Comparison of ENCODE assay signal across 8 mouse cellular contexts in the genomic region with DNA sequence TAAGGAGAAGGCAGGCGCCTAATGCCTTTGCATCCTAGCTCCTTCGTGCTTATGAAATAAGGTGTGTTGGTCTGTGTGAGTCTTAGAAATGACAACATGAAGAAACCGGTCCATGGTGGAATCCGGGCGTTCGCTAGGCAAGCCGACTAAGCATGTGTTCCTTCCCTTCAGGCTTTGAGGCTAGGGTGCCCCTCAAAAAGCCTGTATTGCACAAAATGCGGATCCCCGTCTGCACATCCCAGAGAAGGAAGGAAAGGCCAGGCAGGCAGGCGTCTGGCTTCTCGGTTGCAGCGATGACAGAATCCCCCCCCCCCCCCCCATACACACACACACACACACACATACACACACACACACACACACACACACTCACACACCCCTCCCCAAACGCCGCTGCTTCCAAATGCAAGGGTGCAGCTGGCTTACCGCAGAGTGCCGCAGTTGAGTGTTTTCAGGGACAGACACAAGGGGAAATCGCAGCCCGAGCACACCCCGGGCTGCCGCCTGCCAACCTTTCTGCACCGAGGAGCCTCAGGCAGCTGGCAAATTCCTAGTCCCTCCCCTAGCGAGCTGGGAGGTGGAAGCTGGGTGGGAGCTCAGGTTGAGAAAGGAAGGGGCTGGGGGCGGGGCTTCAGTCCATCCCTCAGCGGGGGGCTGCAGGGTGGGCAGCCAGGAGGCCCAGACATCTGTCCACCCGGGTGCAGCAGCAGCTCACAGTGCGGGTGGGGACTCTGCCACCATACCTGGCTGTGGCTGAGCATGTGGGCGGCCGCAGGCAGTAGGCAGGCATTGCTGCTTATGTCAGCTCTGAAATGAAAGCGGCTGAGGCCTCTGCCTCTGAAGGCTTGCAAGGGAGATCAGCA.
DNase-seq lines count a peak whose midpoint lies in the region; ATAC-seq and TF ChIP-seq lines count a peak whose summit lies in the region.

No protein-coding gene starts in this region.

- peak overlapping the region; percentile 34 to 50; a peak in 3 of 4 replicates for H3K4me3 ChIP-seq in ES-E14 (ENCODE audit: insufficient read depth in 1 of 2, low read depth in 1 of 2, low read length in 2 of 2, poor library complexity in 1 of 2, severe bottlenecking in 1 of 2)
- peak overlapping the region; percentile 46 for H3K4me3 ChIP-seq in hindbrain, embryonic 12.5 days
- H3K4me3 ChIP-seq in lung, embryonic 14.5 days (ENCODE audit: low read depth, low read length), result peak overlapping the region; percentile 40
- H3K4me3 ChIP-seq in olfactory bulb, adult 2 months (ENCODE audit: insufficient read depth, low read depth, low read length), result peak overlapping the region; percentile 90

- H3K4me1 ChIP-seq in ES-E14 (ENCODE audit: control insufficient read depth in 2 of 2, insufficient read depth in 2 of 2, low read length in 2 of 2, poor library complexity in 1 of 2), result peaks cover 3 to 6% of the 10 kb centered on the region in 2 experiments; a peak in 2 of 4 replicates
- peaks cover 24% of the 10 kb centered on the region for H3K4me1 ChIP-seq in hindbrain, embryonic 12.5 days
- H3K4me1 ChIP-seq in lung, embryonic 14.5 days (ENCODE audit: insufficient read depth), result no peaks in the 10 kb centered on the region
- peaks cover 16% of the 10 kb centered on the region for H3K4me1 ChIP-seq in olfactory bulb, adult 2 months (ENCODE audit: control insufficient read depth, insufficient read depth, low read length)

- H3K9ac ChIP-seq in ES-E14 (ENCODE audit: insufficient read depth, low read depth, low read length, poor library complexity, severe bottlenecking), result no peak overlapping the region
- H3K9ac ChIP-seq in hindbrain, embryonic 12.5 days, result peak overlapping the region; percentile 67
- H3K9ac ChIP-seq in lung, embryonic 14.5 days, result peak overlapping the region; percentile 44

- no peak for TF ChIP-seq CTCF in lung, embryonic 14.5 days (IDR thresholded peaks at IDR 0.05; ENCODE audit: low read depth)
- TF ChIP-seq CTCF in olfactory bulb, adult 2 months (IDR thresholded peaks at IDR 0.05; ENCODE audit: insufficient read depth, low read depth, low read length), result no peak

- no peak overlapping the region for H3K27ac ChIP-seq in ES-E14 (ENCODE audit: insufficient read depth, low read depth, low read length, poor library complexity, severe bottlenecking)
- peak overlapping the region; percentile 91 for H3K27ac ChIP-seq in hindbrain, embryonic 12.5 days
- peak overlapping the region; percentile 18; the same call in 1 of the 2 replicates for H3K27ac ChIP-seq in lung, embryonic 14.5 days (ENCODE audit: low read depth)
- H3K27ac ChIP-seq in olfactory bulb, adult 2 months (ENCODE audit: insufficient read depth, low read depth, low read length), result peak overlapping the region; percentile 85

- peak overlapping the region; percentile 77 for H3K4me2 ChIP-seq in hindbrain, embryonic 12.5 days (replicated peaks)
- peak overlapping the region; percentile 81 for H3K4me2 ChIP-seq in lung, embryonic 14.5 days

- H3K27me3 ChIP-seq in hindbrain, embryonic 12.5 days, result no peaks in the 10 kb centered on the region
- H3K27me3 ChIP-seq in lung, embryonic 14.5 days (ENCODE audit: insufficient read depth, low read length), result no peaks in the 10 kb centered on the region

- H3K36me3 ChIP-seq in ES-E14 (ENCODE audit: control insufficient read depth, insufficient read depth, low read length, poor library complexity, severe bottlenecking), result no peaks in the 10 kb centered on the region
- H3K36me3 ChIP-seq in hindbrain, embryonic 12.5 days, result no peaks in the 10 kb centered on the region
- no peaks in the 10 kb centered on the region for H3K36me3 ChIP-seq in lung, embryonic 14.5 days (ENCODE audit: insufficient read depth)

- peak; percentile 92 for ATAC-seq in hindbrain, embryonic 12.5 days (ENCODE audit: low FRiP score)
- ATAC-seq in lung, embryonic 14.5 days (ENCODE audit: insufficient read depth), result peak; percentile 71

- in situ Hi-C loops in ES-E14 (cut with MboI; ENCODE audit: low sequenced_read_pairs in 2 of 2, unreplicated experiment in 2 of 2), result no loop called here

- TF ChIP-seq POLR2A in olfactory bulb, adult 2 months (IDR thresholded peaks at IDR 0.05; ENCODE audit: insufficient read depth, low read depth, low read length), result 0 out of 2 replicates have a peak, but pooled peaks have one; percentile 16

- no peak for DNase-seq in ES-E14 (ENCODE audit: low read depth, low spot score)
- peak; percentile 88 for DNase-seq in cerebellum, adult 9-10 months
- DNase-seq in frontal cortex, adult 2 months (ENCODE audit: extremely low spot score in 1 of 2, low spot score in 1 of 2), result peak; percentile 56 to 79
- peak; percentile 83 for DNase-seq in layer of hippocampus, adult 9-11 months
- DNase-seq in lung, embryonic 14.5 days, result peak; percentile 72
- DNase-seq in urinary bladder, postnatal 36 days (ENCODE audit: low spot score in 2 of 2), result peak; percentile 10 to 22

- 1% methylated on average over 25 of the region's 29 CpGs for WGBS in hindbrain, embryonic 12.5 days
- WGBS in lung, embryonic 14.5 days, result under 1% methylated on average over 29 of the region's 29 CpGs
- WGBS in olfactory bulb, adult 2 months, result under 1% methylated on average over 26 of the region's 29 CpGs

- H3K9me3 ChIP-seq in ES-E14 (ENCODE audit: control insufficient read depth, insufficient read depth, low read depth, low read length), result no peaks in the 10 kb centered on the region
- no peaks in the 10 kb centered on the region for H3K9me3 ChIP-seq in hindbrain, embryonic 12.5 days (replicated peaks)
- H3K9me3 ChIP-seq in lung, embryonic 14.5 days (ENCODE audit: low read depth, low read length), result no peaks in the 10 kb centered on the region

TF ChIP-seq in ES-E14, 5 proteins besides CTCF, POLR2A, EP300 and RAD21:
- TF ChIP-seq ZC3H11A (IDR thresholded peaks at IDR 0.05; ENCODE audit: borderline replicate concordance, low read depth, low read length) (no peak), HCFC1 (IDR thresholded peaks at IDR 0.05; ENCODE audit: borderline replicate concordance, insufficient read depth, low read length) (no peak), MAFK (IDR thresholded peaks at IDR 0.05; ENCODE audit: insufficient read depth, low read depth, low read length) (no peak), ZNF384 (IDR thresholded peaks at IDR 0.05; ENCODE audit: low read depth, low read length) (no peak), CHD2 (IDR thresholded peaks at IDR 0.05; ENCODE audit: low read depth, low read length) (no peak)

Comparison
In these comparisons a context has a peak if more than half of its experiments do, and no peak if none do; other contexts are left out.
1. H3K4me3 ChIP-seq: peak in every context shown above with its lines; median percentile 90 in olfactory bulb, adult 2 months; 46 in hindbrain, embryonic 12.5 days; 42 in ES-E14; 40 in lung, embryonic 14.5 days.